Mouse (Mus musculus): ENCODE results near the gene Crbn.

DNA sequence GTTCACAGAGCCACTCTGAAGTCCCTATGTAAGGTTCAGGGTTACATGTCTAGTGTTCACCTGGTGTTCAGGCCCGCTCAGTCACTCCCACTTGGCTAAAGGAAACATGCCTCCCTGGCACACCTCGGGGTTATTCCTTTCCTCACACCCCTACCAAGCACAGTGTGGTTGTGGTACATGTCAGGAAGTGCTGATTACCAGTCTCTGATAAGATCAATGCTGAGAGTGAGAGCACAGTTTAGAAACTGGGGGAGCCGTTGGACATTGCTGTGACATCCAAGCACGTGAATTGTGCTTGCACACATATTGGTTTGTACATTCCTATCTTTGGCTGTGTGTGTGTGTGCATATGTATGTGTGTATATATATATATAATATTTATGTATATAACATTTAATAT is 67.3 kb downstream of the Crbn start:
- TF ChIP-seq CTCF (IDR thresholded peaks at IDR 0.05; ENCODE audit: borderline replicate concordance, extremely low read depth, insufficient read depth, insufficient read length): no peak
- no peak for TF ChIP-seq POLR2A (IDR thresholded peaks at IDR 0.05; ENCODE audit: borderline replicate concordance, extremely low read depth, insufficient read depth, insufficient read length, poor library complexity, severe bottlenecking)

All from brain, embryonic 14.5 days (tissue).